ENCODE assay signal across 12 mouse cellular contexts in genomic region chr10:60615898-60616297, GRCm38 (mm10).
DNase-seq lines count a peak whose midpoint lies in the region; ATAC-seq and TF ChIP-seq lines count a peak whose summit lies in the region.
"Had no signal": no experiment of that assay in that cellular context is flagged by ENCODE, and none has a peak within 500 bp of the region (broad histone marks: within the 10 kb centered on the region; RNA-seq: fewer than 3 reads in every experiment).

No protein-coding gene starts in this region.

- H3K27ac ChIP-seq in heart, adult 2 months: no peak overlapping the region
- H3K27ac ChIP-seq in embryonic fibroblast, embryonic 13.5 days (ENCODE audit: insufficient read depth, low read length): no peak overlapping the region
- no peak overlapping the region for H3K27ac ChIP-seq in forebrain, embryonic 14.5 days (ENCODE audit: low read depth, low read length)
- H3K27ac ChIP-seq in midbrain, embryonic 13.5 days: no peak overlapping the region
- H3K27ac ChIP-seq: lung, embryonic 15.5 days had no signal

- H3K36me3 ChIP-seq in heart, adult 2 months (ENCODE audit: control insufficient read depth, insufficient read depth, low read length): no peaks in the 10 kb centered on the region
- no peaks in the 10 kb centered on the region for H3K36me3 ChIP-seq in forebrain, embryonic 14.5 days (ENCODE audit: control insufficient read depth, insufficient read depth, low read length)
- H3K36me3 ChIP-seq in midbrain, embryonic 13.5 days: no peaks in the 10 kb centered on the region
- H3K36me3 ChIP-seq: lung, embryonic 15.5 days had no signal

- no peak overlapping the region for H3K4me3 ChIP-seq in heart, adult 2 months
- H3K4me3 ChIP-seq in lung, adult 2 months (replicated peaks; ENCODE audit: extremely low read depth, low read depth, low read length): no peak overlapping the region
- H3K4me3 ChIP-seq in embryonic fibroblast, embryonic 13.5 days (ENCODE audit: insufficient read depth, low read length): no peak overlapping the region
- no peak overlapping the region for H3K4me3 ChIP-seq in forebrain, embryonic 14.5 days (ENCODE audit: low read depth, low read length)
- H3K4me3 ChIP-seq in midbrain, embryonic 13.5 days (replicated peaks): no peak overlapping the region
- H3K4me3 ChIP-seq: lung, embryonic 15.5 days had no signal

- H3K9ac ChIP-seq in heart, adult 2 months (ENCODE audit: low read depth, low read length): no peak overlapping the region
- no peak overlapping the region for H3K9ac ChIP-seq in forebrain, embryonic 14.5 days (ENCODE audit: low read length)
- H3K9ac ChIP-seq in midbrain, embryonic 13.5 days (replicated peaks): no peak overlapping the region
- H3K9ac ChIP-seq: lung, embryonic 15.5 days had no signal

- no peak overlapping the region for H3K4me2 ChIP-seq in forebrain, embryonic 14.5 days (ENCODE audit: low read length)
- H3K4me2 ChIP-seq in midbrain, embryonic 13.5 days (replicated peaks): no peak overlapping the region
- H3K4me2 ChIP-seq: lung, embryonic 15.5 days had no signal

- no peaks in the 10 kb centered on the region for H3K27me3 ChIP-seq in heart, adult 2 months (ENCODE audit: control insufficient read depth, insufficient read depth, low read length)
- no peaks in the 10 kb centered on the region for H3K27me3 ChIP-seq in forebrain, embryonic 14.5 days (replicated peaks; ENCODE audit: control insufficient read depth, insufficient read depth, low read length)
- H3K27me3 ChIP-seq in midbrain, embryonic 13.5 days: 0 out of 2 replicates have a peak, but pooled peaks cover 2% of the 10 kb centered on the region
- H3K27me3 ChIP-seq: lung, embryonic 15.5 days had no signal

- TF ChIP-seq CTCF in heart, adult 2 months (IDR thresholded peaks at IDR 0.05): peak; percentile 48
- peak; percentile 19; the same call in 1 of the 2 replicates for TF ChIP-seq CTCF in lung, adult 2 months (IDR thresholded peaks at IDR 0.05; ENCODE audit: insufficient read depth, low read length)
- 0 out of 2 replicates have a peak, but pooled peaks have one; percentile 15 for TF ChIP-seq CTCF in embryonic fibroblast, embryonic 13.5 days (IDR thresholded peaks at IDR 0.05; ENCODE audit: borderline replicate concordance, insufficient read depth, low read length)

- no peak for TF ChIP-seq POLR2A in heart, adult 2 months (IDR thresholded peaks at IDR 0.05; ENCODE audit: insufficient read depth, low read depth, low read length)
- TF ChIP-seq POLR2A in lung, adult 2 months (IDR thresholded peaks at IDR 0.05; ENCODE audit: borderline replicate concordance, extremely low read depth, low read depth, low read length): no peak
- TF ChIP-seq POLR2A in embryonic fibroblast, embryonic 13.5 days (IDR thresholded peaks at IDR 0.05; ENCODE audit: low read depth, low read length): no peak

- intact Hi-C loops in heart, adult 2 months (cut with DNase I): loop anchor here (5.0 kb wide), 1 partner anchor 71 kb away; no protein-coding TSS in a partner anchor
- intact Hi-C loops in heart, postnatal 10 days (cut with DNase I): loop anchor here (5.0 kb wide), 1 partner anchor 71 kb away; no protein-coding TSS in a partner anchor

- H3K79me2 ChIP-seq in heart, adult 2 months (replicated peaks; ENCODE audit: control insufficient read depth, insufficient read depth, low read length): no peaks in the 10 kb centered on the region

- ATAC-seq in forebrain, embryonic 14.5 days: no peak
- no peak for ATAC-seq in midbrain, embryonic 13.5 days
- ATAC-seq: activated CD4-positive, CD25-positive, alpha-beta regulatory T cell, adult 4 months; forebrain, embryonic 16.5 days had no signal

- H3K4me1 ChIP-seq in heart, adult 2 months (ENCODE audit: control insufficient read depth, insufficient read depth, low read length): no peaks in the 10 kb centered on the region
- H3K4me1 ChIP-seq in lung, adult 2 months (ENCODE audit: control insufficient read depth, insufficient read depth, low read length): no peaks in the 10 kb centered on the region
- no peaks in the 10 kb centered on the region for H3K4me1 ChIP-seq in embryonic fibroblast, embryonic 13.5 days (ENCODE audit: control insufficient read depth, insufficient read depth, low read length)
- H3K4me1 ChIP-seq in forebrain, embryonic 14.5 days (ENCODE audit: control insufficient read depth, insufficient read depth, low read length): no peaks in the 10 kb centered on the region
- H3K4me1 ChIP-seq in midbrain, embryonic 13.5 days (replicated peaks): no peaks in the 10 kb centered on the region
- H3K4me1 ChIP-seq: lung, embryonic 15.5 days had no signal

- DNase-seq in heart, adult 2 months: no peak
- no peak for DNase-seq in heart, postnatal 10 days
- DNase-seq in lung, adult 2 months: no peak
- no peak for DNase-seq in lung, postnatal 36 days
- DNase-seq in thymus, postnatal 0 days (ENCODE audit: low spot score): peak; percentile 16
- no peak for DNase-seq in forebrain, embryonic 14.5 days (ENCODE audit: low spot score)
- DNase-seq: kidney, adult 18-20 months had no signal

- TF ChIP-seq EP300 in heart, adult 2 months (IDR thresholded peaks at IDR 0.05; ENCODE audit: insufficient read depth, low read depth, low read length): no peak

- H3K9me3 ChIP-seq in forebrain, embryonic 14.5 days (replicated peaks; ENCODE audit: control insufficient read depth, low read length): no peaks in the 10 kb centered on the region
- H3K9me3 ChIP-seq in midbrain, embryonic 13.5 days: no peaks in the 10 kb centered on the region
- H3K9me3 ChIP-seq: lung, embryonic 15.5 days had no signal

- WGBS in heart, adult 2 months: 45% methylated on average over 5 of the region's 5 CpGs
- 66% methylated on average over 5 of the region's 5 CpGs for WGBS in lung, adult 2 months
- 71% methylated on average over 5 of the region's 5 CpGs for WGBS in forebrain, embryonic 14.5 days
- WGBS in midbrain, embryonic 13.5 days: 73% methylated on average over 5 of the region's 5 CpGs
